Mouse (Mus musculus): Measurements from ENCODE around the gene 1700040F15Rik. TPM values are rescaled to one million over a fixed set of nuclear protein-coding genes. Genes with fewer than 3 reads are reported as not detected.
"Not testable (repeated sequence)": the region's sequence is repeated elsewhere in the genome, so short reads cannot be mapped to it uniquely, and the experiment has no call there.

Gene 1700040F15Rik
- total RNA-seq (2021), result not detected
- long read RNA-seq, experiment 1, result 0 reads
- long read RNA-seq, experiment 2, result 0 reads

DNA sequence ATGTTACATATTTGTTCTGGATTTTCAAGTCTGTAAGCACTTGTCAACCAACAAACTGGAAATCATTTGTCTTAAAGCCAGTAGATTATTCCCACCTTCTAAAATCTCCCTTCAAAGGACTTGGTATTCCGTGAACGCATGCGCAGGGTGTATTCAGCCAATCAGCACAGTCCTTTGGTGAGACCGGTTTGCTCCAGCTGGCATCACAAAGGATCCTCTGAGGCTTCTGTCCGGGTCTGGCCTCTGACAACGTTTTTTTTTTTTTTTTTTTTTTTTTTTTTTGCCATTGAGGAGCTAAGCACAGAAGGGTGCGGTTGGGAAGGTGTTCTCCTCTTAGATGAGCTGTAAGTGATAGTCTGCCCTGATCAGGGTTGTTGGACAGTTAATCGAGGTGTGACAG, at the start of gene 1700040F15Rik:
1700040F15Rik (plus strand) TSS at position 301 of the 400 bp plus-strand sequence.
- DNase-seq, result not testable (repeated sequence)

All from heart, adult 18-20 months (tissue).